Mouse (Mus musculus) CH12.LX (cell line): ENCODE data around the gene Gatm. TPM values are rescaled to one million over a fixed set of nuclear protein-coding genes. Genes with fewer than 3 reads are reported as not detected.

Experiments used
- DNase-seq: peaks from one replicate; pipeline ENCODE4 v3.0.0-alpha.2; 2013; ENCODE audit errors: extremely low read depth
- H3K27ac ChIP-seq: 2 replicates; pipeline ENCODE4 v1.5.1; 2012; ENCODE audit warnings: low read depth, mild to moderate bottlenecking, control low read depth, moderate library complexity; ENCODE audit not compliant: insufficient read depth
- H3K27me3 ChIP-seq: replicated peaks from 2 replicates; pipeline ENCODE3; 2012; ENCODE audit warnings: inconsistent platforms
- H3K36me3 ChIP-seq, 2 experiments: replicated peaks in 1 of 2; 2 replicates each; pipeline versions ENCODE3 to v1.6.1; 2012; ENCODE audit warnings: inconsistent platforms in 1 of 2, low read length in 1 of 2, mild to moderate bottlenecking in 1 of 2, mixed read lengths in 1 of 2, moderate library complexity in 1 of 2; ENCODE audit not compliant: control insufficient read depth in 1 of 2, insufficient read depth in 1 of 2
- H3K4me1 ChIP-seq, 2 experiments: 2 replicates each; pipeline ENCODE4 v1.6.1; 2012; ENCODE audit warnings: inconsistent platforms in 1 of 2, moderate library complexity in 1 of 2; ENCODE audit not compliant: insufficient read depth in 2 of 2, control insufficient read depth in 1 of 2
- H3K4me2 ChIP-seq: 2 replicates; pipeline ENCODE4 v1.6.1; 2012; ENCODE audit warnings: low read depth, mild to moderate bottlenecking, control low read depth; ENCODE audit not compliant: poor library complexity, insufficient read depth, severe bottlenecking
- H3K4me3 ChIP-seq, 3 experiments: fragments of 150-350 bp in 1 of 3; sonication (generic) in 1 of 3; replicated peaks in 1 of 3; 2 replicates each; pipeline versions ENCODE3 to v1.5.1; 2011 to 2012; ENCODE audit warnings: low read depth in 2 of 3, low read length in 2 of 3, mild to moderate bottlenecking in 2 of 3, moderate library complexity in 2 of 3, control low read depth in 1 of 3, improper control_type of control experiment in 1 of 3, inconsistent platforms in 1 of 3, mixed read lengths in 1 of 3; ENCODE audit not compliant: poor library complexity in 1 of 3
- H3K79me2 ChIP-seq: replicated peaks from 2 replicates; pipeline ENCODE4 v1.6.1; 2012; ENCODE audit warnings: mild to moderate bottlenecking, moderate library complexity; ENCODE audit not compliant: control insufficient read depth, poor library complexity, insufficient read depth, severe bottlenecking; ENCODE audit errors: extremely low read depth
- H3K9ac ChIP-seq: 2 replicates; pipeline ENCODE4 v1.6.1; 2012; ENCODE audit warnings: low read depth, mild to moderate bottlenecking, control low read depth, moderate library complexity; ENCODE audit not compliant: insufficient read depth
- H3K9me3 ChIP-seq: replicated peaks from 2 replicates; pipeline ENCODE3; 2012; ENCODE audit warnings: low read length, inconsistent platforms, mixed read lengths
- CHD1 ChIP-seq: IDR thresholded peaks from 2 replicates; pipeline ENCODE4 v1.6.1; 2012; ENCODE audit warnings: low read depth, low read length, improper control_type of control experiment, inconsistent platforms
- CHD2 ChIP-seq: IDR thresholded peaks from 2 replicates; pipeline ENCODE4 v1.6.1; 2011; ENCODE audit warnings: low read length, improper control_type of control experiment
- E2F4 ChIP-seq: IDR thresholded peaks from 2 replicates; pipeline ENCODE4 v1.6.1; 2011; ENCODE audit warnings: low read depth, low read length, improper control_type of control experiment; ENCODE audit not compliant: insufficient replicate concordance
- ELF1 ChIP-seq: IDR thresholded peaks from 2 replicates; pipeline ENCODE4 v1.6.1; 2014; ENCODE audit warnings: low read depth, mild to moderate bottlenecking, inconsistent platforms, low read length, improper control_type of control experiment
- ETS1 ChIP-seq: conservative IDR thresholded peaks from 2 replicates; pipeline ENCODE4 v1.6.1; 2012; ENCODE audit warnings: low read depth, mild to moderate bottlenecking, inconsistent platforms, low read length, improper control_type of control experiment, moderate library complexity
- HCFC1 ChIP-seq: IDR thresholded peaks from 2 replicates; pipeline ENCODE4 v1.6.1; 2012; ENCODE audit warnings: low read depth, mild to moderate bottlenecking, inconsistent platforms, low read length, improper control_type of control experiment
- IRF4 ChIP-seq: IDR thresholded peaks from 2 replicates; pipeline ENCODE4 v1.6.1; 2014; ENCODE audit warnings: low read depth, mild to moderate bottlenecking, inconsistent platforms, low read length, improper control_type of control experiment
- KAT2A ChIP-seq: IDR thresholded peaks from 2 replicates; pipeline ENCODE4 v1.6.1; 2012; ENCODE audit warnings: low read length, improper control_type of control experiment, inconsistent platforms; ENCODE audit not compliant: insufficient replicate concordance
- MAFK ChIP-seq: IDR thresholded peaks from 2 replicates; pipeline ENCODE4 v1.6.1; 2011; ENCODE audit warnings: low read length, improper control_type of control experiment; ENCODE audit not compliant: insufficient replicate concordance
- MAX ChIP-seq: IDR thresholded peaks from 2 replicates; pipeline ENCODE4 v1.6.1; 2011; ENCODE audit warnings: low read length, improper control_type of control experiment
- MAZ ChIP-seq: IDR thresholded peaks from 2 replicates; pipeline ENCODE4 v1.6.1; 2012; ENCODE audit warnings: low read depth, mild to moderate bottlenecking, inconsistent platforms, low read length, improper control_type of control experiment, moderate library complexity
- MEF2A ChIP-seq: IDR thresholded peaks from 2 replicates; pipeline ENCODE4 v1.6.1; 2014; ENCODE audit warnings: low read depth, mild to moderate bottlenecking, inconsistent platforms, low read length, improper control_type of control experiment, borderline replicate concordance
- NELFE ChIP-seq: IDR thresholded peaks from 2 replicates; pipeline ENCODE4 v1.6.1; 2011; ENCODE audit warnings: low read depth, low read length, improper control_type of control experiment
- NRF1 ChIP-seq: IDR thresholded peaks from 2 replicates; pipeline ENCODE4 v1.6.1; 2014; ENCODE audit warnings: low read depth, mild to moderate bottlenecking, inconsistent platforms, low read length, improper control_type of control experiment, moderate library complexity
- RAD21 ChIP-seq: IDR thresholded peaks from 2 replicates; pipeline ENCODE4 v1.6.1; 2011; ENCODE audit warnings: low read depth, mild to moderate bottlenecking, low read length, improper control_type of control experiment, moderate library complexity
- SIN3A ChIP-seq: IDR thresholded peaks from 2 replicates; pipeline ENCODE4 v1.6.1; 2012; ENCODE audit warnings: low read length, improper control_type of control experiment, inconsistent platforms
- SMC3 ChIP-seq: IDR thresholded peaks from 2 replicates; pipeline ENCODE4 v1.6.1; 2011; ENCODE audit warnings: low read depth, low read length, improper control_type of control experiment
- TCF12 ChIP-seq: IDR thresholded peaks from 2 replicates; pipeline ENCODE4 v1.6.1; 2014; ENCODE audit warnings: low read depth, mild to moderate bottlenecking, inconsistent platforms, low read length, improper control_type of control experiment
- USF1 ChIP-seq: IDR thresholded peaks from 2 replicates; pipeline ENCODE4 v1.6.1; 2014; ENCODE audit warnings: low read depth, mild to moderate bottlenecking, inconsistent platforms, low read length, improper control_type of control experiment
- USF2 ChIP-seq: conservative IDR thresholded peaks from 2 replicates; pipeline ENCODE4 v1.6.1; 2011; ENCODE audit warnings: low read depth, low read length, improper control_type of control experiment
- ZC3H11A ChIP-seq: IDR thresholded peaks from 2 replicates; pipeline ENCODE4 v1.6.1; 2012; ENCODE audit warnings: low read depth, mild to moderate bottlenecking, inconsistent platforms, low read length, improper control_type of control experiment
- ZKSCAN1 ChIP-seq: IDR thresholded peaks from 2 replicates; pipeline ENCODE4 v1.6.1; 2012; ENCODE audit warnings: low read depth, inconsistent platforms, low read length, improper control_type of control experiment, borderline replicate concordance
- ZMIZ1 ChIP-seq: IDR thresholded peaks from 2 replicates; pipeline ENCODE4 v1.6.1; 2012; ENCODE audit warnings: low read depth, mild to moderate bottlenecking, inconsistent platforms, low read length, improper control_type of control experiment
- ZNF384 ChIP-seq: IDR thresholded peaks from 2 replicates; pipeline ENCODE4 v1.6.1; 2012; ENCODE audit warnings: low read depth, low read length, improper control_type of control experiment, inconsistent platforms
- dilution Hi-C: fragments of 300-500 bp; cut with MboI; formaldehyde crosslinking; loops from 2 replicates; pipeline ENCODE4 v1.14.3; 2020; ENCODE audit warnings: low sequenced_read_pairs; ENCODE audit not compliant: extremely low pct_unique_long_range_greater_than_20kb, extremely low pct_ligation_motif_present
- in situ Hi-C: fragments of 300-500 bp; cut with MboI; formaldehyde crosslinking; loops from 3 replicates; pipeline ENCODE4 v1.14.3; 2019; ENCODE audit warnings: low sequenced_read_pairs, low pct_ligation_motif_present, low pct_unique_long_range_greater_than_20kb, mixed read lengths
- polyA plus RNA-seq: library from polyadenylated mRNA; unstranded; fragments of >175 nt; gene quantifications from 2 replicates; pipeline ENCODE4 v1.2.1, GENCODE M21; 2012; ENCODE audit warnings: low read depth; ENCODE audit not compliant: insufficient read length
- total RNA-seq, 2 experiments: library from RNA; depleted of rRNA; stranded (reverse); fragments of 300-350 nt in 1 of 2; fragments of >200 nt in 1 of 2; gene quantifications; 2 replicates each; pipeline ENCODE4 v1.2.3; 2012 to 2014

Gatm gene
- total and polyA plus RNA-seq, 3 experiments, result 13.0 to 46.0 (median 23.3) TPM

- peaks cover 0 to 15% of the 10 kb centered on the region in 2 experiments; a peak in 2 of 4 replicates for H3K4me1 ChIP-seq
- no peak for DNase-seq
- no peak overlapping the region for H3K9ac ChIP-seq
- H3K27me3 ChIP-seq, result peaks cover 7% of the 10 kb centered on the region
- in situ Hi-C loops, result loop anchor here (25.0 kb wide), 1 partner anchor 222 kb away; no protein-coding TSS in a partner anchor
- no peak overlapping the region for H3K4me2 ChIP-seq
- no peaks in the 10 kb centered on the region for H3K79me2 ChIP-seq
- no peak overlapping the region for H3K4me3 ChIP-seq
- no peak overlapping the region for H3K27ac ChIP-seq
- TF ChIP-seq MAX (no peak), SMC3 (no peak), KAT2A (no peak), SIN3A (no peak), CHD1 (no peak), ELF1 (no peak), MEF2A (no peak), RAD21 (no peak), ETS1 (no peak), CHD2 (no peak), MAZ (no peak), NELFE (no peak), NRF1 (no peak), ZNF384 (no peak), USF2 (no peak), IRF4 (no peak), ZC3H11A (no peak), HCFC1 (no peak), ZMIZ1 (no peak), ZKSCAN1 (no peak)
- TF ChIP-seq, all 38 proteins: peak for 0
- H3K9me3 ChIP-seq, result no peaks in the 10 kb centered on the region
- H3K36me3 ChIP-seq, result peaks cover 0 to 3% of the 10 kb centered on the region in 2 experiments
- dilution Hi-C loops, result no loop called here
Measured at GRCm38 (mm10) chr2:122608820-122609219, 2.3 kb downstream of the Gatm start.

- DNase-seq, result no peak
- no peak overlapping the region for H3K9ac ChIP-seq
- H3K4me1 ChIP-seq, result peaks cover 0 to 3% of the 10 kb centered on the region in 2 experiments; a peak in 2 of 4 replicates
- no peaks in the 10 kb centered on the region for H3K9me3 ChIP-seq
- dilution Hi-C loops, result no loop called here
- no peak overlapping the region for H3K4me2 ChIP-seq
- in situ Hi-C loops, result loop anchor here (25.0 kb wide), 1 partner anchor 219 kb away; no protein-coding TSS in a partner anchor
- no peak overlapping the region for H3K27ac ChIP-seq
- no peak overlapping the region for H3K4me3 ChIP-seq
- H3K27me3 ChIP-seq, result peaks cover 5% of the 10 kb centered on the region
- TF ChIP-seq NRF1 (no peak), IRF4 (no peak), MAFK (no peak), USF1 (no peak), MAZ (no peak), TCF12 (no peak), E2F4 (no peak), MEF2A (no peak), RAD21 (no peak)
- TF ChIP-seq, all 38 proteins: peak for 0
- no peaks in the 10 kb centered on the region for H3K79me2 ChIP-seq
- peaks cover 0 to 8% of the 10 kb centered on the region in 2 experiments for H3K36me3 ChIP-seq
Measured at GRCm38 (mm10) chr2:122605829-122606228, 5.3 kb downstream of the Gatm start.
